Mouse (Mus musculus) midbrain, embryonic 15.5 days (tissue): Measurements from ENCODE around the gene Plekhf1. TPM values are rescaled to one million over a fixed set of nuclear protein-coding genes. Genes with fewer than 3 reads are reported as not detected.

Source experiments
- ATAC-seq: fragments of 200-750 bp; cut with Nextera tagmentation; replicated peaks from 2 replicates; pipeline ENCODE4 v1.8.0; 2017; ENCODE audit warnings: moderate TSS enrichment
- H3K27ac ChIP-seq: fragments of 300-500 bp; sonication (generic); 2 replicates; pipeline ENCODE4 v1.5.1; 2015; ENCODE audit warnings: mild to moderate bottlenecking, inconsistent platforms
- H3K27me3 ChIP-seq: fragments of 300-500 bp; sonication (generic); replicated peaks from 2 replicates; pipeline ENCODE4 v1.6.1; 2015; ENCODE audit warnings: inconsistent platforms
- H3K36me3 ChIP-seq: fragments of 300-500 bp; sonication (generic); replicated peaks from 2 replicates; pipeline ENCODE4 v1.6.1; 2015; ENCODE audit warnings: inconsistent platforms
- H3K4me1 ChIP-seq: fragments of 300-500 bp; sonication (generic); 2 replicates; pipeline ENCODE4 v1.6.1; 2015; ENCODE audit warnings: inconsistent platforms
- H3K4me2 ChIP-seq: fragments of 300-500 bp; sonication (generic); 2 replicates; pipeline ENCODE4 v1.6.1; 2015; ENCODE audit warnings: inconsistent platforms, mild to moderate bottlenecking, moderate library complexity
- H3K4me3 ChIP-seq: fragments of 300-500 bp; sonication (generic); 2 replicates; pipeline ENCODE4 v1.5.1; 2015; ENCODE audit warnings: mild to moderate bottlenecking, inconsistent platforms
- H3K9ac ChIP-seq: fragments of 300-500 bp; sonication (generic); 2 replicates; pipeline ENCODE4 v1.6.1; 2015; ENCODE audit warnings: mild to moderate bottlenecking, inconsistent platforms
- H3K9me3 ChIP-seq: fragments of 300-500 bp; sonication (generic); 2 replicates; pipeline ENCODE4 v1.6.1; 2016; ENCODE audit warnings: inconsistent platforms
- WGBS: fragments of 180-500 bp; shearing (Covaris S2); methylation state at CpG from one replicate; pipeline ENCODE4 v1.1.7; 2015; ENCODE audit warnings: mixed read lengths; 5-methylcytosine and 5-hydroxymethylcytosine counted together
- polyA plus RNA-seq: library from polyadenylated mRNA; unstranded; fragments of >200 nt; fragmentation: Nextera tagmentation; extraction: Ambion mirVana; gene quantifications from 2 replicates; pipeline ENCODE4 v1.2.1, GENCODE M21; 2015

Plekhf1 gene
- 0.48 and 0.72 TPM in 2 replicates for polyA plus RNA-seq

- Histone ChIP-seq H3K4me3 (peak within 1 kb of the TSS; percentile 46), H3K4me1 (peaks cover 9% of the 10 kb centered on the region), H3K9me3 (no peaks in the 10 kb centered on the region), H3K36me3 (no peaks in the 10 kb centered on the region), H3K27ac (no peak within 1 kb of the TSS), H3K9ac (peak within 1 kb of the TSS; percentile 40; the same call in 1 of the 2 replicates), H3K27me3 (peaks cover 22% of the 10 kb centered on the region; the same call in 1 of the 2 replicates), H3K4me2 (peak within 1 kb of the TSS; percentile 96)
- WGBS, result under 1% methylated on average over 36 of the region's 36 CpGs
- peak; percentile 93 for ATAC-seq
These were observed at the start of gene Plekhf1 for GRCm38 (mm10) chr7:38227900-38228298. Gene Plekhf1 (minus strand): TSS chr7:38228016.

- no peak for ATAC-seq
- Histone ChIP-seq H3K9me3 (no peaks in the 10 kb centered on the region), H3K4me3 (no peak overlapping the region), H3K4me1 (peaks cover 17% of the 10 kb centered on the region), H3K27ac (no peak overlapping the region), H3K36me3 (peaks cover 4% of the 10 kb centered on the region; the same call in 1 of the 2 replicates), H3K9ac (no peak overlapping the region), H3K4me2 (no peak overlapping the region), H3K27me3 (no peaks in the 10 kb centered on the region)
These were observed 44.7 kb upstream of the Plekhf1 start for GRCm38 (mm10) chr7:38272551-38272950.

GRCm38 (mm10) chr7:38271859-38272258 lies 44.0 kb upstream of the Plekhf1 start:
- peak; percentile 57 for ATAC-seq
- peak overlapping the region; percentile 63 for H3K9ac ChIP-seq
- peak overlapping the region; percentile 68 for H3K4me2 ChIP-seq
- peak overlapping the region; percentile 62 for H3K4me3 ChIP-seq
- WGBS, result 13% methylated on average over 4 of the region's 4 CpGs
- H3K27ac ChIP-seq, result no peak overlapping the region
- H3K36me3 ChIP-seq, result peaks cover 7% of the 10 kb centered on the region; the same call in 1 of the 2 replicates
- no peaks in the 10 kb centered on the region for H3K9me3 ChIP-seq
- H3K27me3 ChIP-seq, result no peaks in the 10 kb centered on the region
- H3K4me1 ChIP-seq, result peaks cover 17% of the 10 kb centered on the region

GRCm38 (mm10) chr7:38271511-38271811 lies 43.6 kb upstream of the Plekhf1 start:
- Histone ChIP-seq H3K27me3 (no peaks in the 10 kb centered on the region), H3K4me1 (peaks cover 17% of the 10 kb centered on the region), H3K4me2 (peak overlapping the region; percentile 68), H3K9me3 (no peaks in the 10 kb centered on the region), H3K9ac (peak overlapping the region; percentile 63), H3K27ac (peak overlapping the region; percentile 76), H3K4me3 (peak overlapping the region; percentile 62), H3K36me3 (peaks cover 9% of the 10 kb centered on the region; the same call in 1 of the 2 replicates)
- 2% methylated on average over 11 of the region's 11 CpGs for WGBS
- ATAC-seq, result no peak

GRCm38 (mm10) chr7:38270703-38271510 lies 43.1 kb upstream of the Plekhf1 start, which contains the start of gene Pop4:
Gene Pop4 (minus strand): TSS chr7:38271423.
- ATAC-seq, result peak; percentile 97
- peak within 1 kb of the TSS; percentile 62 for H3K4me3 ChIP-seq
- H3K4me1 ChIP-seq, result peaks cover 17% of the 10 kb centered on the region
- H3K36me3 ChIP-seq, result peaks cover 11% of the 10 kb centered on the region; the same call in 1 of the 2 replicates
- peak within 1 kb of the TSS; percentile 76 for H3K27ac ChIP-seq
- H3K4me2 ChIP-seq, result peak within 1 kb of the TSS; percentile 68
- H3K27me3 ChIP-seq, result no peaks in the 10 kb centered on the region
- under 1% methylated on average over 38 of the region's 38 CpGs for WGBS
- no peaks in the 10 kb centered on the region for H3K9me3 ChIP-seq
- H3K9ac ChIP-seq, result peak within 1 kb of the TSS; percentile 63

GRCm38 (mm10) chr7:38267006-38267680 lies 39.3 kb upstream of the Plekhf1 start:
- H3K4me1 ChIP-seq, result peaks cover 17% of the 10 kb centered on the region
- H3K36me3 ChIP-seq, result peaks cover 48% of the 10 kb centered on the region
- H3K9ac ChIP-seq, result no peak overlapping the region
- no peak overlapping the region for H3K27ac ChIP-seq
- no peak overlapping the region for H3K4me3 ChIP-seq
- H3K27me3 ChIP-seq, result no peaks in the 10 kb centered on the region
- no peaks in the 10 kb centered on the region for H3K9me3 ChIP-seq
- 91% methylated on average over 8 of the region's 8 CpGs for WGBS
- no peak for ATAC-seq
- H3K4me2 ChIP-seq, result no peak overlapping the region

GRCm38 (mm10) chr7:38262406-38262805 lies 34.6 kb upstream of the Plekhf1 start:
- H3K36me3 ChIP-seq, result peaks cover 51% of the 10 kb centered on the region
- H3K27ac ChIP-seq, result no peak overlapping the region
- H3K27me3 ChIP-seq, result no peaks in the 10 kb centered on the region
- no peak overlapping the region for H3K4me2 ChIP-seq
- H3K9me3 ChIP-seq, result no peaks in the 10 kb centered on the region
- no peak overlapping the region for H3K9ac ChIP-seq
- H3K4me3 ChIP-seq, result no peak overlapping the region
- no peaks in the 10 kb centered on the region for H3K4me1 ChIP-seq
- no peak for ATAC-seq
- WGBS, result 90% methylated on average over 5 of the region's 5 CpGs

- Histone ChIP-seq H3K9ac (no peak overlapping the region), H3K27ac (no peak overlapping the region), H3K4me2 (no peak overlapping the region), H3K4me1 (no peaks in the 10 kb centered on the region), H3K27me3 (no peaks in the 10 kb centered on the region), H3K9me3 (no peaks in the 10 kb centered on the region), H3K36me3 (peaks cover 30% of the 10 kb centered on the region), H3K4me3 (no peak overlapping the region)
- WGBS, result 90% methylated on average over 2 of the region's 2 CpGs
- ATAC-seq, result no peak
These were observed 31.8 kb upstream of the Plekhf1 start for GRCm38 (mm10) chr7:38259631-38260030.

- no peaks in the 10 kb centered on the region for H3K36me3 ChIP-seq
- H3K4me1 ChIP-seq, result no peaks in the 10 kb centered on the region
- H3K27ac ChIP-seq, result no peak overlapping the region
- H3K4me2 ChIP-seq, result no peak overlapping the region
- no peak overlapping the region for H3K4me3 ChIP-seq
- no peaks in the 10 kb centered on the region for H3K9me3 ChIP-seq
- no peak for ATAC-seq
- H3K9ac ChIP-seq, result no peak overlapping the region
- H3K27me3 ChIP-seq, result no peaks in the 10 kb centered on the region
These were observed 25.6 kb upstream of the Plekhf1 start for GRCm38 (mm10) chr7:38253441-38253840.

GRCm38 (mm10) chr7:38251494-38252216 lies 23.8 kb upstream of the Plekhf1 start:
- Histone ChIP-seq H3K9me3 (no peaks in the 10 kb centered on the region), H3K9ac (no peak overlapping the region), H3K4me3 (no peak overlapping the region), H3K4me1 (no peaks in the 10 kb centered on the region), H3K27me3 (no peaks in the 10 kb centered on the region), H3K36me3 (no peaks in the 10 kb centered on the region), H3K4me2 (no peak overlapping the region), H3K27ac (no peak overlapping the region)
- ATAC-seq, result no peak
- 51% methylated on average over 5 of the region's 5 CpGs for WGBS

GRCm38 (mm10) chr7:38242417-38242816 lies 14.6 kb upstream of the Plekhf1 start:
- WGBS, result 86% methylated on average over 4 of the region's 4 CpGs

GRCm38 (mm10) chr7:38237140-38237539 lies 9.3 kb upstream of the Plekhf1 start:
- Histone ChIP-seq H3K9ac (no peak overlapping the region), H3K4me2 (no peak overlapping the region), H3K4me3 (no peak overlapping the region), H3K27me3 (no peaks in the 10 kb centered on the region), H3K36me3 (no peaks in the 10 kb centered on the region), H3K9me3 (no peaks in the 10 kb centered on the region), H3K4me1 (no peaks in the 10 kb centered on the region), H3K27ac (no peak overlapping the region)
- ATAC-seq, result no peak

More at GRCm38 (mm10) chr7:38242417-38242816, 14.6 kb upstream of the Plekhf1 start:
- H3K4me3 ChIP-seq, result no peak overlapping the region
- no peak for ATAC-seq
- H3K27me3 ChIP-seq, result no peaks in the 10 kb centered on the region
- no peaks in the 10 kb centered on the region for H3K4me1 ChIP-seq
- no peak overlapping the region for H3K9ac ChIP-seq
- no peak overlapping the region for H3K27ac ChIP-seq
- H3K9me3 ChIP-seq, result no peaks in the 10 kb centered on the region
- H3K36me3 ChIP-seq, result no peaks in the 10 kb centered on the region
- no peak overlapping the region for H3K4me2 ChIP-seq
